Mouse (Mus musculus): Measurements from ENCODE around the gene Zscan20. TPM values are rescaled to one million over a fixed set of nuclear protein-coding genes. Genes with fewer than 3 reads are reported as not detected.
"Not testable (repeated sequence)": the region's sequence is repeated elsewhere in the genome, so short reads cannot be mapped to it uniquely, and the experiment has no call there.

Zscan20 gene
- total RNA-seq, 2 experiments from 2014 or later, result 6.0 to 6.1 TPM

DNA sequence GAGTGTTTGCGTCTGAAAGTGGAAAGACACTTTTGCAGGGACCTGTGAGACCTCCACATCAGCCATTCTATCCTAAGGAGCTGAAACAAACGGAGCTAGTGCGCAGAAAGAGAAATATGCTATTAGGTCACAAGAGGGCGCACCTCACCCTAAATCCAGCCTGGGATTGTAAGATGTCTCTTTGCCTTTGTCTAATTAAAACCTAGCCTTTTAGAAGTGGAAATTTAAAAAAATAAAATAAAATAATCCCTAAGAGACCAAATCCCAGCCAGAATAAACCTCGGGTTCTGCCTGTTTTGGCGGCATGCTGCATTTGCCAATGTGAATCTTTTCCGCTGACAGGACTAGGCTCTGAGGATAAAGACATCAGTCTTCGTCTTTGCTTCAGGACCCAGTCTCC is 3.4 kb upstream of the Zscan20 start:
- peak in 1 of 2 experiments; percentile 58 for DNase-seq

DNA sequence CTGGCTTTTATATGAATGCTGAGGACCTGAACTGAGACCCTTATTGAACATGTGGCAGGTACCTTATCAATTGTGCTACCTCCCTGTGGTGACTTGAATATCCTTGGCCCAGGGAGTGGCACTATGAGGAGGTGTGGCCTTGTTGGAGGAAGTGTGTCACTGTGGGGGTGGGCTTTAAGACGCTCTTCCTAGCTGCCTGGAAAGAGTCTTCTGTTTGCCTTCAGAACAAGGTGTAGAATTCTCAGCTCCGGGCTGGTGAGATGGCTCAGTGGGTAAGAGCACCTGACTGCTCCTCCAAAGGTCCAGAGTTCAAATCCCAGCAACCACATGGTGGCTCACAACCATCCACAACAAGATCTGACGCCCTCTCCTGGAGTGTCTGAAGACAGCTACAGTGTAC is 1.8 kb upstream of the Zscan20 start:
- not testable (repeated sequence) for DNase-seq

DNA sequence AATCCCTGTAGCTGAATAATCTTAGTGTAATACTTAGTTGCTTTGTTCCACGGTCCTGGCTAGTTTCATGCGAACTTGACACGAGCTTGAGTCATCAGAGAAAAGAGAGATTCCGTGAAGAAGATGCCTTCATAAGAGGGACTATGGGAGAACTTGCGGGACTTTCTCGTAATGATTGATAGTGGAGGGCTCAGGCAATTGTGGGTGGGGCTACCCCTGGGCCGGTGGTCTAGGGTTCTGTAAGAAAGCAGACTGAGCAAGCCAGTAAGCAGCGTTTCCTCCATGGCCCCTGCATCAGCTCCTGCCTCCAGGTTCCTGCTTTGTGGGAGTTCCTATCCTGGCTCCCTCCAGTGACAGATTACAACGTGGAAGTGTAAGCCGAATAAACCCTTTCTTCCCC is 808 bp upstream of the Zscan20 start:
- DNase-seq, result peak in 1 of 2 experiments; percentile 16

DNA sequence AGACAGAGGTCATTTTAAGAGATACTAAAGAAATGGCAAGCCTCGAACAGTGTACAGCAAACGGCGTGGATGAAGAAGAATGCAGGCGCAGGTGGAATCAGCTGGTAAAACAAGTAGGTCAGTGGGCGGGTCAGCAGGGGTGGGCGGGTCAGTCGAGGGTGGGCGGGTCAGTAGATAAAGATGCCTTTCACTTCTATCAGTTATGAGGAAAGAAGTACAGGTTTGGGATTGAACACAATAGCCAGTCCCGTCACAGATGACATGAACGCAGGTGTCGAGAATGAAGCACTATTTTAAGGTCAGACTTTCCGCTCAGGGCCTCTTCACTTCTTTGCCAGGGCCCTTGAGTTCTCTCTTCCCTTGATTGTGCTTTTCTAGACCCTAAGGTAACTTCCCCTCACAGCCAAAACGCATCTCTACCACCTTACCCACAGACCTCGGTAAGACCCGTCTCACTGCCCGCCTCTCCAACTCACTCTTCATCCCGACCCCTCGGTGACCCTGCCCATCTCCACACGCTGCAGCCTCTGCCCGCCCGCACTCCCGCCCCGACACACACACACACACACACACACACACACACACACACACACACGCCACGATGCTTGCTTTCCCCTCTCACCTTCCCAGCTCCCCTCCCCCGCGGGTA is 498 bp downstream of the Zscan20 start:
- DNase-seq, result peak in 1 of 2 experiments; percentile 7

DNA sequence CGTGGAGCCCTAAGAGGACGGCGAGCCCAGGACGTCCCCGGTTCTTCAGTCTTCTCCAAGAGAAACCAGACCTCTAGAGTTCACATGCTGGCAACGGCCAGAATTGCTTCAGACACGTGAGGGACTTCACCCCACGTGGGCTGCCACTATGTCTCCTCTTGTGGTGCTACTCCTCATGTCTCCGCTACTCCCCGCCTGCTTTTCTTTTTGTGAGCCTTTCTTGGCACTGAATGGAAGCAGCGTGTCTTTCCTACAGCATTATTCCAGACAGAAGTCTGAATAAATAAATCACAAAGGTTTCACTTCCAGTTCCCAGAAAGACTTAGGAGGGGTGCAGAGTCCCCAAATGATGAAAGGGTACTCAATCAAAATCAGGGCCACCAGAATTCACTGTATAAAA is 2.2 kb downstream of the Zscan20 start:
- DNase-seq, result peak; percentile 19 to 37

DNA sequence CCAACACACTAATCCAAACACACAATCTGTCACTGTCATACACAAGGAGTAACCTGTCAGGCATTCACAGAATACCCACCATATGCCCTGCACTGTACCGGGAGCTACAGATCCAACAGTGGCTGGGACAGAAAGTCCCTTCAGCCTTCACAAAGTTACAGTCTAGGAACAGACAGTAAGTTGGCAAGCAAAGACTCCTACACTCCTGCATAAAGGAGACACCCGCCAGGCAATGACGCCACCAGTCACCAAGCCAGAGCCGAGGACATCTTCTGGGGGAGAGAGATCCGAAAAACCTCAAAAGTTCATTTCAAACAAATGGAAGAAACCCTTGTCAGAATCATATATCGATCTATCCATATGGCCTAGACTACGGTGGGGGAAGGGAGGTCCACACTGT is 3.3 kb downstream of the Zscan20 start:
- DNase-seq, result no peak

DNA sequence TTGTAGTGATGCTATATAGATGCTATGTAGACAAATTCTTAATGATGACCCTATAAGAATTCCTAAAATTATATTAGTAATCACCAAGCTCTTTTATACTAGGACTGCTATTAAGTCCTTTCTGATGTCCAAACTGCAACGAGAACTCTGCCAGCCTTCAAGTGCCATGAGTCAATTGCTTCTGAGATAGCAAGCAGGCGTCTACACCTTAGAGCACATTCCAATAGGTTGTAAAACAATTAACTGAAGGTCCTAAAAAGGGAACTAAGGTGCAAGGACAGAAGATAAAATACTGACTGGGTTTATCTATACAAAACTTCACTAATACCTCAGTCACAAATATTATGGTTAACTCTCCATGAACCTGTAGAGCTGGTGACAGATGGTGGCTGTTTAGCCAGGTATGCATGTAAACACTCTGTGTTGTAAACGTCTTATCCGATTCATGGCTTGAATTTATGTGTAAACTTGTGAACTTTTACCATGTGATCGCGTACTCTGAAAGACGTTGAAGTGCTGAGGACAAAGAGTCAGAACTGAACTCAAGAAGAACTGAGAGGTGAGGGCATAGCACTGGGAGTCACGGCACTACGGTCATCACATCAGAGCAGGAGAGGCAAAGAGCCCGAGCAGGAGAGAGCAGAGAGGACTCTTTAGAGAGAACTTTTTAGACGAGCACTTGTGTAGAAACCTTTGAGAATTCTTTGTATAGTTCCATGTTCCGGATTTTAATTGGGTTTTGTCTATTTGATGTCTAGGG is 11.9 kb downstream of the Zscan20 start:
- no peak for DNase-seq

DNA sequence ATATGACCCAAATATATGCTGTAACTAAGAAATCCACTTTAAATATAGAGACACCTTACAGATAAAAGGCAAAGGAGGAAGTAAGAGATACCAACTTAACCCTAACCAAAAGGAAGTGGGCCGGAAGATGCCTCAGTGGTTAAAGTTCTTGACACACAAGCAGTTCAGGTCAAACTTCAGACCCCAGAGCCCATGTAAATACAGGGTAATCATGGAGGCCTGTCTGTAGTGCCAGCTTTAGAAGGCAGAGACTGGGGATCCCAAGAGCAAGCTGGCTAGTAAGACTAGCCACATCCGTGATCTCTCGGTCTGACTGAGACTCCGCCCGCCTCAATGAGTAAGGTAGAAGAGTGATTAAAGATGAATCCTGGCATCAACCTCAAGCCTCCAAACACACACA is 15.8 kb downstream of the Zscan20 start:
- DNase-seq, result no peak

DNA sequence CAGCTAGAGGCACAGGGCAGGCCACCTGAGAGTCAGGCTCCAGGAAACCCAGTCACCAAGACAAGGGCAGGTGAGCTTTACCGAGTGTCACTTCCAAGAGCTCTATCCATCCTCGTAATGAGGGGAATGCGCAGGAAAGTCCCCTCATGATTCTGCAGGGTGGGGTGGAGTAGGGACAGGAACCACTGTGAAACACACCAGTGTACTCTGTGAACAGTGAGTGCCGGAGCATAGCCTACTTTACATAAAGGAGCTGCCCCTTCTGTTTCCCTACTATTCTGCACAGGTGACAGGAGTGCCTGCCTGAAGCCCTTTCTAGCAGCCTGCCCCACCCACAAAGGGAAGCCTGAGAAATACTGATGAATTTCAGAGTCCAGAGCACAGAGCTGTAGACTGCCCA is 16.6 kb downstream of the Zscan20 start:
- no peak for DNase-seq

DNA sequence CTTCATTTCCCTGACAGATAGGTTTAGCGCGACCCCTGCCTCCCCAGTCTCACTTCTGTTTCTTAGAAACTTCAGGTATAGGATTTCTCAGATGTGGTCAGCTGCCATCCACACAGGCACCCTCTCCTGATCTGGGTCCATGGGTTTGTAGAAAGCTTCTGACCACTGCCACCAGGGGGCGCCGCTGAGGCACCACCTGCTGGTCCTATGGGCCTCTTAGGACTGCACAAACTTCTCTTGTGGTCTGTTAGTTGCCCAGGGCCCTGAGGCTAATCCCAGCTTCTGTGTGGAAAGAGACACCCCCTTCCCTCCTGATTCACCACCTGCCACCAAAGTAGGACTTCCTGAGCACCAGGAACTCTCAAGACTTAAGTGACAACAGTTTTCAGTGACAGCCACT is 30.7 kb downstream of the Zscan20 start:
- DNase-seq, result peak in 1 of 2 experiments; percentile 7

DNA sequence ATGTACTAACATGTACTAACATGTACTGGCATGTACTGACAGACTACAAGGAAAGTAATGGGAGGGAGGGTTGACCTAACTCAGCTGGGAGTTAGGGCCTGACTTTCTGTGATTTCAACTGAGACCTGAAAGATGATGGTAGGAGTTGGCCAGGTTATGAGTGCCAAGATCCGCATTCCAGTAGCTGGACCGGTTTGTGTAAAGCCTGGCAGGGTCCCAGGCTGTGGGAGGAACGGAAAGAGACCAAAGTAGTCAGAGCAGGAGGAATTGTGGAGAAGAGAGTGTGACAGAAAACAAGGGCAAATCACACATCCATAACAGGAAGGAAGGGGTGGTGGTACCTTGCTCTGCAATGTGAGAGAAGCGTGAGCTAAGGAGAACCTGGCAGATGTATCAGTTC is 34.1 kb downstream of the Zscan20 start:
- no peak for DNase-seq

DNA sequence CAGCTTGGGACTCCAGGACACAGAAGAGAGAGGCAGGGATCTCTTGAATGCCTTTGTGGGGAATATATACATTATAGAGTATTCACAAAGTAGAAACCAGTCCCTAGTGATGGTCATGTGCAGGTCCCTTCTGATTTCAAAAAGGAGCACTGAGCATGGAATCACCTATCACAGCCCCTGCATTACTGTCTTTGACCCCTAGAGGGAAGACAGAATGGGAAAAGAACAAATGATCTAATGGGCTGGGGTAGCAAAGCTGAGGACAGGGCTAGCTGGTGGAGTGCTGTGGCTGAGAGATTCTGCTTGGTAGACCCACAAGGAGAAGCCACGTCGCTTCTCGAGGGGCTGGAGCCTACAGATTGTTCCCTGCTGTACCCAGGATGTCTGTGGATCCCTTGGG is 49.6 kb downstream of the Zscan20 start:
- no peak for DNase-seq

DNA sequence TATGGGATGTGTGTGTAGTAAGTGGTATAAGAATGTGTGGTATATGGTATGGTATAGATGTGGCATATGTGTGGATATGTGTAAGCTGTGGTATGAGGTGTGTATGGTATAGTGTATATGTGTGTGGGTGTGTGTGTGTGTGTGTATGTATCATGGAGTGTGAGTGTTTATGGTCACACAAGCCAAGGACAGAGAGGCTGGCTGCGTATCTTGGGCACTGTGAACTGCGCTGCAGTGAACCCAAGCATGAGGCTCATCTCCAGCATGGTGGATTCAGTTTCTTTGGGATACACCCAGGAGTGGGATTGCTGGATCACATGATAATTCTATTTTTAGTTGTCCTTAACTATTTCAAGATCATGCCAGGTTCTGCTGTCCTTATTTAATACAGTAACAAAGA is 55.7 kb downstream of the Zscan20 start:
- no peak for DNase-seq

DNA sequence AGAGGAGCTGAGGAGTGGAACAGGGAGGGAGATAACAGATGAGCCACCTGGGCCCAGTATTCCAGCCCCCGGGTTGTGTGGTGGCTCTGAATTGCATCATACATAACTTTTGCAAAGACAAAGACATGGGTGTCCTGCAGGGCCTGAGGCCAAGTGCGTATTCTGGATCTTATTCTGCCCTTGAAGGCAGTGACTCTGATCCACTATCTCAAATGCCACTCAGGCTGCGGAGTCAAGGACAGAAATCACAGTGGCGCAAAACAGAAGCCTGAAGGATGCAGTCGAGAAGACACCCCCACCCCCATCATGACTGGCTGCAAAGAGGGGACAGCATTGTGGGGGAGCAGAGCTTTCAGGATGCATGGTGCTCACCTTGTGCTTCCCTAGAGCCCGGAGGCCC is 59.1 kb downstream of the Zscan20 start:
- no peak for DNase-seq

DNA sequence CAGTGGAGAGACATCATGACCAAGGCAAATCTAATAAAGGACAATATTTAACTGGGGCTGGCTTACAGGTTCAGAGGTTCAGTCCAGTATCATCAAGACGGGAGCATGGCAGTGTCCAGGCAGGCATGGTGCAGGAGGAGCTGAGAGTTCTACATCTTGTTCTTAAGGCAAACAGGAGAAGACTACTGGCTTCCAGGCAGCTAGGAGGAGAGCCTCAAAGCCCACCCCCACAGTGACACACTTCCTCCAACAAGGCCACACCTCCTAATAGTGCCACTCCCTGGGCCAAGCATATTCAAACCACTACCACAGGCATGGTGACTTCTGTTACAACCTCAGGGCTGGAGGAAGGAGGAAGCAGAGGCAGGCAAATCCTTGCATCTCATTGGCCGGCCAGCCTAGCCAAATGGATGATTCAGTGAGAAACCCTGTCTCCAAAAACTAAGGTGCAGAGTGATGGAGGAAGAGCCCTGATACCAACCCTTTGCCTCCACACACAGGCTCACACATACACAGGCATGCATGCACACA is 65.9 kb downstream of the Zscan20 start:
- DNase-seq, result not testable (repeated sequence)

DNA sequence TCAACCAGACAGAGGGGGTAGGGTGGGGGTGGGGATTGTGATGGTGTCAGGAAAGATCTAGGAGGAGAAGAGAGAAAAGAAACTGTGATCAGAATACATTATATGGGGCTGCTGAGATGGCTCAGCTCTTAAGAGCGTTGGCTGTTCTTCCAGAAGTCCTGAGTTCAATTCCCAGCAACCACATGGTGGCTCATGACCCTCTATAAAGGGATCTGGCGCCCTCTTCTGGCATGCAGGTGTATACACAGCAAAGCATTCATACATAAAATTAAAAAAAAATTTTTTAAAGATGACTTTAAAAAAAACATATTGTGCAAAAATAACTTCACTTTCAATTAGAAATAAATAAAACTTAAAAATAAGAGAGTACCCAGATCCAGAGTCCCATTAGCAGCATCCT is 66.5 kb downstream of the Zscan20 start:
- peak in 1 of 2 experiments; percentile 15 for DNase-seq

Other genes starting within 250 kb of the Zscan20 start
- under 1 TPM; 0.18 to 0.50 TPM for gene Tlr12, start 8.5 kb upstream of the Zscan20 start, total RNA-seq (2021)
- gene Phc2, start 44.6 kb upstream of the Zscan20 start, total RNA-seq (2021), result 10 to 100 TPM; 39.5 to 45.3 TPM
- gene A3galt2, start 145.3 kb upstream of the Zscan20 start, total RNA-seq (2021), result under 1 TPM; 0.13 to 0.32 TPM
- gene Zfp362, start 195.9 kb upstream of the Zscan20 start, total RNA-seq (2021), result 1 to 10 TPM; 9.9 TPM

Measured in heart, adult 18-20 months (tissue).